Mouse (Mus musculus) 3134 (cell line): ENCODE results near the gene Med7.
"Not testable (repeated sequence)": the region's sequence is repeated elsewhere in the genome, so short reads cannot be mapped to it uniquely, and the experiment has no call there.

Source experiments
- DNase-seq: peaks from one replicate; pipeline ENCODE4 v3.0.0-alpha.2; 2011; ENCODE audit warnings: low spot score; ENCODE audit not compliant: insufficient read length; ENCODE audit errors: extremely low read depth

Gene Med7

GRCm38 (mm10) chr11:46428131-46428530, 8.6 kb upstream of the Med7 start:
- DNase-seq = not testable (repeated sequence)

- no peak for DNase-seq
These were observed 6.6 kb upstream of the Med7 start for GRCm38 (mm10) chr11:46430123-46430522.

- peak; percentile 17 for DNase-seq
These were observed 5.6 kb upstream of the Med7 start for GRCm38 (mm10) chr11:46431129-46431528.

- no peak for DNase-seq
These were observed 1.4 kb upstream of the Med7 start for GRCm38 (mm10) chr11:46435363-46435762.

GRCm38 (mm10) chr11:46437459-46438000, 805 bp downstream of the Med7 start:
- DNase-seq = no peak

GRCm38 (mm10) chr11:46439005-46439543, 2.3 kb downstream of the Med7 start:
- DNase-seq = no peak

- no peak for DNase-seq
These were observed 5.0 kb downstream of the Med7 start for GRCm38 (mm10) chr11:46441774-46442173.

- DNase-seq = no peak
These were observed 6.4 kb downstream of the Med7 start for GRCm38 (mm10) chr11:46443152-46443551.

- no peak for DNase-seq
These were observed 7.3 kb downstream of the Med7 start for GRCm38 (mm10) chr11:46443979-46444378.

- no peak for DNase-seq
These were observed 9.4 kb downstream of the Med7 start for GRCm38 (mm10) chr11:46446150-46446549.

- no peak for DNase-seq
These were observed 11.1 kb downstream of the Med7 start for GRCm38 (mm10) chr11:46447644-46448484.

- no peak for DNase-seq
These were observed 12.8 kb downstream of the Med7 start for GRCm38 (mm10) chr11:46449461-46450080.

- no peak for DNase-seq
These were observed 17.8 kb downstream of the Med7 start, which contains the start of gene Havcr2 for GRCm38 (mm10) chr11:46454453-46455045. Gene Havcr2 (plus strand): TSS chr11:46454935.

GRCm38 (mm10) chr11:46459960-46460359, 23.2 kb downstream of the Med7 start:
- DNase-seq = no peak

- DNase-seq = no peak
These were observed 24.6 kb downstream of the Med7 start for GRCm38 (mm10) chr11:46461362-46461761.

GRCm38 (mm10) chr11:46461931-46462330, 25.2 kb downstream of the Med7 start:
- peak; percentile 42 for DNase-seq

- DNase-seq = peak; percentile 28
These were observed 30.2 kb downstream of the Med7 start for GRCm38 (mm10) chr11:46466878-46467277.

- DNase-seq = no peak
These were observed 37.5 kb downstream of the Med7 start for GRCm38 (mm10) chr11:46474220-46474619.

- DNase-seq = no peak
These were observed 42.6 kb downstream of the Med7 start for GRCm38 (mm10) chr11:46479311-46479710.

- DNase-seq = no peak
These were observed 43.8 kb downstream of the Med7 start for GRCm38 (mm10) chr11:46480517-46480916.

- DNase-seq = no peak
These were observed 51.5 kb downstream of the Med7 start for GRCm38 (mm10) chr11:46488231-46488630.
